Mouse (Mus musculus) ES-E14 (cell line): Measurements from ENCODE around the gene Tmem229b. TPM values are rescaled to one million over a fixed set of nuclear protein-coding genes. Genes with fewer than 3 reads are reported as not detected.

Experiments used
- DNase-seq: peaks from one replicate; pipeline ENCODE4 v3.0.0-alpha.2; 2013; ENCODE audit warnings: low read depth, low spot score
- H3K27ac ChIP-seq: 2 replicates; pipeline ENCODE4 v1.5.1; 2012; ENCODE audit warnings: low read depth, mild to moderate bottlenecking, low read length, moderate library complexity, mixed read lengths; ENCODE audit not compliant: poor library complexity, insufficient read depth, severe bottlenecking
- H3K36me3 ChIP-seq: 2 replicates; pipeline ENCODE4 v1.6.1; 2012; ENCODE audit warnings: mild to moderate bottlenecking, low read length, moderate library complexity, mixed read lengths; ENCODE audit not compliant: control insufficient read depth, poor library complexity, insufficient read depth, severe bottlenecking
- H3K4me1 ChIP-seq, 2 experiments: fragments of 150-350 bp in 1 of 2; sonication (generic) in 1 of 2; 2 replicates each; pipeline ENCODE4 v1.6.1; 2012; ENCODE audit warnings: low read length in 2 of 2, mild to moderate bottlenecking in 1 of 2, mixed read lengths in 1 of 2; ENCODE audit not compliant: control insufficient read depth in 2 of 2, insufficient read depth in 2 of 2, poor library complexity in 1 of 2
- H3K4me3 ChIP-seq, 2 experiments: fragments of 150-350 bp in 1 of 2; sonication (generic) in 1 of 2; 2 replicates each; pipeline ENCODE4 v1.5.1; 2012; ENCODE audit warnings: low read length in 2 of 2, low read depth in 1 of 2, mild to moderate bottlenecking in 1 of 2, mixed read lengths in 1 of 2; ENCODE audit not compliant: insufficient read depth in 1 of 2, poor library complexity in 1 of 2, severe bottlenecking in 1 of 2
- H3K9ac ChIP-seq: 2 replicates; pipeline ENCODE4 v1.6.1; 2012; ENCODE audit warnings: low read depth, mild to moderate bottlenecking, low read length, mixed read lengths; ENCODE audit not compliant: poor library complexity, insufficient read depth, severe bottlenecking
- H3K9me3 ChIP-seq: fragments of 150-350 bp; sonication (generic); 2 replicates; pipeline ENCODE4 v1.6.1; 2012; ENCODE audit warnings: low read depth, mild to moderate bottlenecking, low read length; ENCODE audit not compliant: control insufficient read depth, insufficient read depth
- CHD2 ChIP-seq: IDR thresholded peaks from 2 replicates; pipeline ENCODE4 v1.6.1; 2014; ENCODE audit warnings: mild to moderate bottlenecking, low read depth, low read length, inconsistent platforms
- HCFC1 ChIP-seq: IDR thresholded peaks from 2 replicates; pipeline ENCODE4 v1.6.1; 2012; ENCODE audit warnings: low read length, inconsistent platforms, borderline replicate concordance; ENCODE audit not compliant: insufficient read depth
- MAFK ChIP-seq: IDR thresholded peaks from 2 replicates; pipeline ENCODE4 v1.6.1; 2014; ENCODE audit warnings: mild to moderate bottlenecking, low read depth, low read length, inconsistent platforms; ENCODE audit not compliant: insufficient read depth
- ZC3H11A ChIP-seq: IDR thresholded peaks from 2 replicates; pipeline ENCODE4 v1.6.1; 2012; ENCODE audit warnings: low read depth, mild to moderate bottlenecking, inconsistent platforms, low read length, borderline replicate concordance
- ZNF384 ChIP-seq: IDR thresholded peaks from 2 replicates; pipeline ENCODE4 v1.6.1; 2012; ENCODE audit warnings: low read depth, low read length, inconsistent platforms
- in situ Hi-C, 2 experiments: fragments of 600-800 bp; cut with MboI; formaldehyde crosslinking; loops; one replicate each; pipeline ENCODE4 v1.15.1; 2025; ENCODE audit warnings: low sequenced_read_pairs in 2 of 2, inconsistent platforms in 1 of 2; ENCODE audit not compliant: unreplicated experiment in 2 of 2
- total RNA-seq: library from RNA; depleted of rRNA; stranded (reverse); fragments of 300-350 nt; gene quantifications from 2 replicates; pipeline ENCODE4 v1.2.3, GENCODE M21; 2012

Gene Tmem229b
- total RNA-seq, 1 experiment, result 6.1 TPM

- H3K27ac ChIP-seq, result no peak overlapping the region
- no peak overlapping the region for H3K4me3 ChIP-seq
- peak; percentile 60; the same call in 1 of the 2 replicates for TF ChIP-seq MAFK
- TF ChIP-seq CHD2, result no peak
- in situ Hi-C loops, result no loop called here
- peaks cover 4% of the 10 kb centered on the region; the same call in 1 of the 2 replicates for H3K36me3 ChIP-seq
- H3K9me3 ChIP-seq, result no peaks in the 10 kb centered on the region
- peaks cover 8 to 18% of the 10 kb centered on the region in 2 experiments; a peak in 3 of 4 replicates for H3K4me1 ChIP-seq
- no peak overlapping the region for H3K9ac ChIP-seq
- DNase-seq, result no peak
Observed at GRCm38 (mm10) chr12:79041436-79041835, 34.0 kb upstream of the Tmem229b start.

GRCm38 (mm10) chr12:79040201-79040827 is 32.9 kb upstream of the Tmem229b start:
- peaks cover 11 to 23% of the 10 kb centered on the region in 2 experiments for H3K4me1 ChIP-seq
- H3K4me3 ChIP-seq, result no peak overlapping the region
- TF ChIP-seq ZNF384 (no peak), ZC3H11A (no peak), MAFK (no peak), CHD2 (no peak)
- no peak overlapping the region for H3K9ac ChIP-seq
- DNase-seq, result no peak
- H3K36me3 ChIP-seq, result peaks cover 4% of the 10 kb centered on the region; the same call in 1 of the 2 replicates
- in situ Hi-C loops, result no loop called here
- no peaks in the 10 kb centered on the region for H3K9me3 ChIP-seq
- H3K27ac ChIP-seq, result no peak overlapping the region; the same call in 1 of the 2 replicates

- no peaks in the 10 kb centered on the region for H3K9me3 ChIP-seq
- H3K27ac ChIP-seq, result no peak overlapping the region
- no peak overlapping the region for H3K4me3 ChIP-seq
- in situ Hi-C loops, result no loop called here
- TF ChIP-seq CHD2 (no peak), ZC3H11A (no peak), MAFK (no peak), ZNF384 (no peak), HCFC1 (no peak)
- peaks cover 12 to 27% of the 10 kb centered on the region in 2 experiments for H3K4me1 ChIP-seq
- H3K36me3 ChIP-seq, result peaks cover 4% of the 10 kb centered on the region; the same call in 1 of the 2 replicates
- H3K9ac ChIP-seq, result no peak overlapping the region
- no peak for DNase-seq
Observed at GRCm38 (mm10) chr12:79039708-79040107, 32.3 kb upstream of the Tmem229b start.

- peak; percentile 77 for DNase-seq
- Histone ChIP-seq H3K36me3 (no peaks in the 10 kb centered on the region), H3K9ac (no peak overlapping the region), H3K27ac (peak overlapping the region; percentile 52; the same call in 1 of the 2 replicates), H3K4me3 (no peak overlapping the region), H3K4me1 (peaks cover 20 to 27% of the 10 kb centered on the region in 2 experiments), H3K9me3 (no peaks in the 10 kb centered on the region)
- in situ Hi-C loops, result no loop called here
- TF ChIP-seq CHD2 (no peak), HCFC1 (no peak), ZC3H11A (no peak), MAFK (no peak), ZNF384 (no peak)
Observed at GRCm38 (mm10) chr12:79035349-79035748, 27.9 kb upstream of the Tmem229b start.

GRCm38 (mm10) chr12:79034331-79034730 is 26.9 kb upstream of the Tmem229b start:
- H3K27ac ChIP-seq, result no peak overlapping the region; the same call in 1 of the 2 replicates
- DNase-seq, result no peak
- in situ Hi-C loops, result no loop called here

More at GRCm38 (mm10) chr12:79034331-79034730, 26.9 kb upstream of the Tmem229b start:
- H3K4me3 ChIP-seq, result no peak overlapping the region
- H3K4me1 ChIP-seq, result peaks cover 16 to 19% of the 10 kb centered on the region in 2 experiments
- no peaks in the 10 kb centered on the region for H3K36me3 ChIP-seq
- TF ChIP-seq ZNF384 (no peak), CHD2 (no peak), HCFC1 (no peak), MAFK (no peak), ZC3H11A (no peak)
- H3K9me3 ChIP-seq, result no peaks in the 10 kb centered on the region
- H3K9ac ChIP-seq, result no peak overlapping the region
